Mouse (Mus musculus) heart, embryonic 12.5 days (tissue): ENCODE data around the gene Cd209a. TPM values are rescaled to one million over a fixed set of nuclear protein-coding genes. Genes with fewer than 3 reads are reported as not detected.

Experiments used
- ATAC-seq: fragments of 200-750 bp; cut with Nextera tagmentation; 2 replicates; pipeline ENCODE4 v1.8.0; 2017; ENCODE audit warnings: moderate TSS enrichment, moderate library complexity; ENCODE audit not compliant: insufficient number of reproducible peaks, low FRiP score
- H3K27ac ChIP-seq: fragments of 300-500 bp; sonication (generic); 2 replicates; pipeline ENCODE4 v1.5.1; 2016; ENCODE audit warnings: mild to moderate bottlenecking, moderate library complexity; ENCODE audit not compliant: poor library complexity, severe bottlenecking
- H3K27me3 ChIP-seq: fragments of 300-500 bp; sonication (generic); replicated peaks from 2 replicates; pipeline ENCODE4 v1.6.1; 2016; ENCODE audit warnings: mild to moderate bottlenecking, moderate library complexity
- H3K36me3 ChIP-seq: fragments of 300-500 bp; sonication (generic); 2 replicates; pipeline ENCODE4 v1.6.1; 2016; ENCODE audit warnings: mild to moderate bottlenecking, moderate library complexity
- H3K4me1 ChIP-seq: fragments of 300-500 bp; sonication (generic); replicated peaks from 2 replicates; pipeline ENCODE4 v1.6.1; 2016; ENCODE audit warnings: mild to moderate bottlenecking
- H3K4me2 ChIP-seq: fragments of 300-500 bp; sonication (generic); 2 replicates; pipeline ENCODE4 v1.6.1; 2016; ENCODE audit warnings: mild to moderate bottlenecking, moderate library complexity
- H3K4me3 ChIP-seq: fragments of 300-500 bp; sonication (generic); 2 replicates; pipeline ENCODE4 v1.5.1; 2016; ENCODE audit warnings: mild to moderate bottlenecking
- H3K9ac ChIP-seq: fragments of 300-500 bp; sonication (generic); 2 replicates; pipeline ENCODE4 v1.6.1; 2016; ENCODE audit warnings: mild to moderate bottlenecking, moderate library complexity
- H3K9me3 ChIP-seq: fragments of 300-500 bp; sonication (generic); replicated peaks from 2 replicates; pipeline ENCODE4 v1.6.1; 2016; ENCODE audit warnings: mild to moderate bottlenecking, moderate library complexity
- WGBS: fragments of 180-500 bp; shearing (Covaris S2); methylation state at CpG from one replicate; pipeline ENCODE4 v1.1.7; 2016; 5-methylcytosine and 5-hydroxymethylcytosine counted together
- microRNA-seq: library from miRNA; unstranded; fragments of <30 nt; microRNA quantifications from one replicate; pipeline ENCODE4, GENCODE M21; 2017
- polyA plus RNA-seq: library from polyadenylated mRNA; unstranded; fragments of >200 nt; fragmentation: Nextera tagmentation; extraction: Ambion mirVana; gene quantifications from 2 replicates; pipeline ENCODE4 v1.2.1, GENCODE M21; 2016

Cd209a gene
- polyA plus RNA-seq, 1 experiment from 2014 or later, result not detected

- WGBS, result 80% methylated on average over 3 of the region's 3 CpGs
- no peak for ATAC-seq
- Histone ChIP-seq H3K27ac (no peak overlapping the region), H3K36me3 (no peaks in the 10 kb centered on the region), H3K27me3 (no peaks in the 10 kb centered on the region), H3K9ac (no peak overlapping the region), H3K4me3 (no peak overlapping the region), H3K4me1 (0 out of 2 replicates have a peak, but pooled peaks cover 4% of the 10 kb centered on the region), H3K4me2 (no peak overlapping the region), H3K9me3 (no peaks in the 10 kb centered on the region)
Measured at GRCm38 (mm10) chr8:3710312-3710711, 38.5 kb downstream of the Cd209a start.

GRCm38 (mm10) chr8:3707611-3708010, 41.2 kb downstream of the Cd209a start:
- no peak overlapping the region for H3K9ac ChIP-seq

GRCm38 (mm10) chr8:3705711-3706110, 43.1 kb downstream of the Cd209a start:
- H3K4me3 ChIP-seq, result no peak overlapping the region
- no peak for ATAC-seq
- WGBS, result 52% methylated on average over 4 of the region's 4 CpGs
- no peaks in the 10 kb centered on the region for H3K9me3 ChIP-seq
- 0 out of 2 replicates have a peak, but pooled peaks cover 4% of the 10 kb centered on the region for H3K4me1 ChIP-seq
- H3K27ac ChIP-seq, result no peak overlapping the region
- H3K9ac ChIP-seq, result no peak overlapping the region
- H3K36me3 ChIP-seq, result no peaks in the 10 kb centered on the region
- H3K27me3 ChIP-seq, result no peaks in the 10 kb centered on the region
- H3K4me2 ChIP-seq, result no peak overlapping the region

More at GRCm38 (mm10) chr8:3707611-3708010, 41.2 kb downstream of the Cd209a start:
- H3K4me2 ChIP-seq, result no peak overlapping the region
- no peak for ATAC-seq
- no peaks in the 10 kb centered on the region for H3K9me3 ChIP-seq
- H3K36me3 ChIP-seq, result no peaks in the 10 kb centered on the region
- H3K4me3 ChIP-seq, result no peak overlapping the region
- no peak overlapping the region for H3K27ac ChIP-seq
- WGBS, result 51% methylated on average over 7 of the region's 7 CpGs
- 0 out of 2 replicates have a peak, but pooled peaks cover 4% of the 10 kb centered on the region for H3K4me1 ChIP-seq
- H3K27me3 ChIP-seq, result no peaks in the 10 kb centered on the region

GRCm38 (mm10) chr8:3701491-3701890, 47.3 kb downstream of the Cd209a start:
- H3K27ac ChIP-seq, result no peak overlapping the region
- H3K4me2 ChIP-seq, result no peak overlapping the region
- no peak for ATAC-seq
- no peaks in the 10 kb centered on the region for H3K9me3 ChIP-seq
- no peak overlapping the region for H3K9ac ChIP-seq
- H3K4me1 ChIP-seq, result no peaks in the 10 kb centered on the region
- no peaks in the 10 kb centered on the region for H3K36me3 ChIP-seq
- no peak overlapping the region for H3K4me3 ChIP-seq
- WGBS, result 94% methylated on average over 1 of the region's 1 CpGs
- no peaks in the 10 kb centered on the region for H3K27me3 ChIP-seq

- Histone ChIP-seq H3K4me2 (no peak within 1 kb of the TSS), H3K27ac (no peak within 1 kb of the TSS), H3K27me3 (no peaks in the 10 kb centered on the region), H3K9me3 (no peaks in the 10 kb centered on the region), H3K36me3 (no peaks in the 10 kb centered on the region), H3K9ac (no peak within 1 kb of the TSS), H3K4me1 (no peaks in the 10 kb centered on the region), H3K4me3 (no peak within 1 kb of the TSS)
- no peak for ATAC-seq
- WGBS, result 74% methylated on average over 3 of the region's 3 CpGs
Measured at GRCm38 (mm10) chr8:3694121-3694520, 54.7 kb downstream of the Cd209a start, which contains the start of gene Fcer2a. TSS of gene Fcer2a (minus strand) at chr8:3694175.

Small RNAs within 50 kb of the gene (microRNA-seq; reads per million reads assigned to microRNA genes)
- gene Gm24934, result not detected

Other genes with a start within 250 kb of the Cd209a start
- gene Mcoln1, start 248.5 kb downstream of the Cd209a start, polyA plus RNA-seq, result 52.7 and 53.5 TPM in 2 replicates
- 21.7 and 23.4 TPM in 2 replicates for gene Pnpla6, start 233.6 kb downstream of the Cd209a start, polyA plus RNA-seq
- gene C330021F23Rik, start 181.0 kb downstream of the Cd209a start, polyA plus RNA-seq, result 4.7 and 5.2 TPM in 2 replicates
- 1.4 and 2.4 TPM in 2 replicates for gene Camsap3, start 161.7 kb downstream of the Cd209a start, polyA plus RNA-seq
- gene Xab2, start 127.7 kb downstream of the Cd209a start, polyA plus RNA-seq, result 33.8 and 34.9 TPM in 2 replicates
- 110 and 115 TPM in 2 replicates for gene Pet100, start 127.4 kb downstream of the Cd209a start, polyA plus RNA-seq
- gene Pcp2, start 123.4 kb downstream of the Cd209a start, polyA plus RNA-seq, result 0.33 TPM in 1 of 2 replicates, not detected in the other
- 48.2 and 60.0 TPM in 2 replicates for gene Stxbp2, start 118.0 kb downstream of the Cd209a start, polyA plus RNA-seq
- gene Retn, start 93.2 kb downstream of the Cd209a start, polyA plus RNA-seq, result not detected in 2 replicates
- gene Mcemp1, start 83.2 kb downstream of the Cd209a start, polyA plus RNA-seq, result not detected in 2 replicates
- gene Fcor, start 76.6 kb downstream of the Cd209a start, polyA plus RNA-seq, result 6.7 and 7.3 TPM in 2 replicates
- gene Trappc5, start 72.7 kb downstream of the Cd209a start, polyA plus RNA-seq, result 33.3 and 34.1 TPM in 2 replicates
- gene Fcer2a, start 54.8 kb downstream of the Cd209a start, polyA plus RNA-seq, result 0.14 and 0.19 TPM in 2 replicates
- gene Clec4g, start 28.3 kb downstream of the Cd209a start, polyA plus RNA-seq, result 3.7 and 5.0 TPM in 2 replicates
- not detected in 2 replicates for gene Cd209e, start 105.3 kb upstream of the Cd209a start, polyA plus RNA-seq
- gene Cd209d, start 129.6 kb upstream of the Cd209a start, polyA plus RNA-seq, result not detected in 2 replicates
- gene Cd209b, start 177.9 kb upstream of the Cd209a start, polyA plus RNA-seq, result not detected in 2 replicates
- gene Cd209c, start 205.8 kb upstream of the Cd209a start, polyA plus RNA-seq, result 0.35 and 0.38 TPM in 2 replicates